Mouse (Mus musculus): ENCODE data around the gene Rhbdf2. TPM values are rescaled to one million over a fixed set of nuclear protein-coding genes. Genes with fewer than 3 reads are reported as not detected.

Gene Rhbdf2
- total RNA-seq, 2 experiments from 2014 or later, result 7.4 to 9.1 TPM

- DNase-seq (ENCODE audit: low spot score in 2 of 2), result no peak
These were observed 33.4 kb upstream of the Rhbdf2 start for GRCm38 (mm10) chr11:116660181-116660580.

GRCm38 (mm10) chr11:116659027-116659621, 32.3 kb upstream of the Rhbdf2 start:
- no peak for DNase-seq (ENCODE audit: low spot score in 2 of 2)

GRCm38 (mm10) chr11:116658238-116658637, 31.4 kb upstream of the Rhbdf2 start:
- peak in 1 of 2 experiments; percentile 27 for DNase-seq (ENCODE audit: low spot score in 2 of 2)

- peak; percentile 73 to 90 for DNase-seq (ENCODE audit: low spot score in 2 of 2)
These were observed 30.7 kb upstream of the Rhbdf2 start for GRCm38 (mm10) chr11:116657311-116658223.

- no peak for DNase-seq (ENCODE audit: low spot score in 2 of 2)
These were observed 29.8 kb upstream of the Rhbdf2 start for GRCm38 (mm10) chr11:116656348-116657191.

GRCm38 (mm10) chr11:116654255-116654821, 27.5 kb upstream of the Rhbdf2 start, which contains the start of gene Cygb:
Gene Cygb (minus strand): TSS chr11:116654313.
- peak in 1 of 2 experiments; percentile 60 for DNase-seq (ENCODE audit: low spot score in 2 of 2)

- peak in 1 of 2 experiments; percentile 51 for DNase-seq (ENCODE audit: low spot score in 2 of 2)
These were observed 26.9 kb upstream of the Rhbdf2 start for GRCm38 (mm10) chr11:116653709-116654221.

- no peak for DNase-seq (ENCODE audit: low spot score in 2 of 2)
These were observed 26.4 kb upstream of the Rhbdf2 start, which contains the start of gene Prcd for GRCm38 (mm10) chr11:116653234-116653633. Gene Prcd (plus strand): TSS chr11:116653534.

- no peak for DNase-seq (ENCODE audit: low spot score in 2 of 2)
These were observed 25.7 kb upstream of the Rhbdf2 start for GRCm38 (mm10) chr11:116652330-116653098.

GRCm38 (mm10) chr11:116651339-116651738, 24.5 kb upstream of the Rhbdf2 start:
- DNase-seq (ENCODE audit: low spot score in 2 of 2), result no peak

GRCm38 (mm10) chr11:116650811-116651210, 24.0 kb upstream of the Rhbdf2 start:
- DNase-seq (ENCODE audit: low spot score in 2 of 2), result no peak

GRCm38 (mm10) chr11:116649711-116650337, 23.0 kb upstream of the Rhbdf2 start:
- no peak for DNase-seq (ENCODE audit: low spot score in 2 of 2)

- DNase-seq (ENCODE audit: low spot score in 2 of 2), result no peak
These were observed 22.2 kb upstream of the Rhbdf2 start for GRCm38 (mm10) chr11:116648976-116649375.

GRCm38 (mm10) chr11:116648213-116648921, 21.5 kb upstream of the Rhbdf2 start:
- DNase-seq (ENCODE audit: low spot score in 2 of 2), result peak in 1 of 2 experiments; percentile 62

- DNase-seq (ENCODE audit: low spot score in 2 of 2), result peak in 1 of 2 experiments; percentile 66
These were observed 20.6 kb upstream of the Rhbdf2 start for GRCm38 (mm10) chr11:116647340-116647991.

GRCm38 (mm10) chr11:116646771-116647170, 20.0 kb upstream of the Rhbdf2 start:
- peak in 1 of 2 experiments; percentile 7 for DNase-seq (ENCODE audit: low spot score in 2 of 2)

- DNase-seq (ENCODE audit: low spot score in 2 of 2), result peak in 1 of 2 experiments; percentile 7
These were observed 19.3 kb upstream of the Rhbdf2 start for GRCm38 (mm10) chr11:116646136-116646535.

All from gastrocnemius, postnatal 4 days (tissue).